Mouse (Mus musculus): ENCODE results near the gene Rab11fip3. TPM values are rescaled to one million over a fixed set of nuclear protein-coding genes. Genes with fewer than 3 reads are reported as not detected.

The Rab11fip3 gene
- total RNA-seq, 2 experiments from 2014 or later = 108 to 115 TPM

DNA sequence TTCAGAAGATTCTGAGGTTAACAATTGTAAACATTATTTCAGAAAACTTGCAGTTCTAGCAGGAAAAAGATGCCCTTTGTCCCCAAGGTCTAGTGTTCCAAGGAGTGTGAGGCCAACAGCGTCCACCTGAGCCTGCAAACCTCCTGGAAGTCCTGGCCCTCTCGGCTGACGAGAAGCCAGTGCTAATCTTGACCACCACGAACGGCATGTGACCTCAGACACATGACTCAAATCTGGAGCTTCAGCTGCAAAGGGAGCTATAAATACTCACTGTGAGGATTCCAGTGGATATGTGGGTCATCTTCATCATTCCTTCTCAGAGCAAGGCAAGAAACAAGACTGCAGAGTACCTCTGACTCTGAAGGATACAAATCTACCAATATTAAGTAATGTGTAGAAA lies 51.4 kb downstream of the Rab11fip3 start:
- no peak overlapping the region for H3K4me3 ChIP-seq
- H3K27ac ChIP-seq = peak overlapping the region; percentile 83
- TF ChIP-seq CTCF (conservative IDR thresholded peaks at IDR 0.05) = no peak
- no peak for DNase-seq (ENCODE audit: low spot score in 2 of 2)

DNA sequence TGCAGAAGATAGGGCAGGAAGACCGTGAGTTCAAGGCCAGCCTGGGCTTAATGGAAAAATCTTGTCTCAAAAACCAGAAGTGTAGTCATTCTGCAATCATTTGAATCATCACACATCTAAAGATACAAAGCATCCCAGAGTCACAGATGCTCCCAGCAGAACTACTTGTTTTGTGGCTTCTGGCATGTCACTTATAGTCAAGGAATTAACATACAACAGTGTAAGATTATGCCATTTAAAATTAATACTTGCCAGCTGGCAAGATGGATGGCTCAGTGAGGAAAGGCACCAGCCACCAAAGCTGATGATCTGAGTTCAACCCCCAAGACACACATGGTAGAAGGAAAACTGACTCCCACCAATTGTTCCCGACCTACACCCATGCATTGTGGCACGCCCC lies 52.3 kb downstream of the Rab11fip3 start:
- DNase-seq (ENCODE audit: low spot score in 2 of 2) = peak; percentile 35 to 71
- no peak for TF ChIP-seq CTCF (conservative IDR thresholded peaks at IDR 0.05)

DNA sequence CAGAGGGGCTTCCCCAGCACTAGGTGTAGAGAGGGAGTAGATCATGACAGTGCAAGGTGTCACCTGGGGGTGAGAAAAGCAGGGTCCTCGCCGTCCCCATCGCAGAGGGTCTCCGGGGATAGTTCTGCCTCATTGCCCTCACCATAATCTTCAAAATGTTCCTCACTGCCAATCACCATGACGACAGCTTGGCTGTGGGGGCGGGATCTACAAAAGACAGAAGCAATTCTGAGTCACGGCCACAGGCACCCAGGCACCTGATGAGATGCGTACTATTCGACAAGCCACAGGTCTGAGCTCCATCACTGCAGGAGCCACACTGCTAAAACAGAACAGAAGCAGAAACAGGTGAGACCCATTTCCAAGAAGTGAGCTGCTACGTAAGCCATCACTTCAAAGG lies 55.6 kb downstream of the Rab11fip3 start:
- peak overlapping the region; percentile 87 for H3K27ac ChIP-seq
- TF ChIP-seq CTCF (conservative IDR thresholded peaks at IDR 0.05) = no peak
- no peak overlapping the region for H3K4me3 ChIP-seq
- DNase-seq (ENCODE audit: low spot score in 2 of 2) = peak; percentile 75 to 79

More for the DNA sequence above, 52.3 kb downstream of the Rab11fip3 start:
- Histone ChIP-seq H3K27ac (peak overlapping the region; percentile 83), H3K4me3 (no peak overlapping the region)

DNA sequence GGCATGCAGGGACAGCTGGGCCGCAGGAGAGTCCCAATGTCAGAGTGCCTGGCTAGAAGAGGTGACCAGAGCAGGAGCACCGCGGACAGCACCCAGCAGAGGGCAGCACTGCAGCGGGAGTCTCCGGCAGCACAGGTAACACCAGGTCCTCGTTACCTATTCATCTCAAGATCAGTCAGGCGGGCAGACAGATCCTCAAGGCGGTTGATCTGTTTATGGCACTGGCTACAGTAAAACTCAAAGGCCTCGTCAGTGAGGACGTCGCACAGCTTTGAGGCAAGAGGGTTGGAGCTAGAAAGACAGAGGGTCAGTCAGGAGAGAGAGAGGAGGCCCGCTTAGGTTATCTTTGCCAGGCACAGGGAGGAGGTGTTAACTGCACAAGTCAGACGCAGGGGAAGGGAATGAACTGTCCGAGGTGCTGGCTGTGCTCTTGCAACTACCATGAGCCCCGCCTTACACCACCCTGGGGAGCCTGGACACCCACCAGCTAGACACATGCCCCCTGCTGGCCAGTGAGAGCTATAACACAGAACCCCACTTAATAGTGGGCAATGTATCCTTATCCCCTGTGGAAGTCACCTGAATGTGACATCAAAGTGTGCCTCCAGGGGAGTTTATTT lies 57.4 kb downstream of the Rab11fip3 start:
- peak; percentile 76 for TF ChIP-seq CTCF (conservative IDR thresholded peaks at IDR 0.05)
- peak overlapping the region; percentile 57; the same call in 1 of the 2 replicates for H3K27ac ChIP-seq
- H3K4me3 ChIP-seq = no peak overlapping the region
- peak; percentile 46 to 67 for DNase-seq (ENCODE audit: low spot score in 2 of 2)

DNA sequence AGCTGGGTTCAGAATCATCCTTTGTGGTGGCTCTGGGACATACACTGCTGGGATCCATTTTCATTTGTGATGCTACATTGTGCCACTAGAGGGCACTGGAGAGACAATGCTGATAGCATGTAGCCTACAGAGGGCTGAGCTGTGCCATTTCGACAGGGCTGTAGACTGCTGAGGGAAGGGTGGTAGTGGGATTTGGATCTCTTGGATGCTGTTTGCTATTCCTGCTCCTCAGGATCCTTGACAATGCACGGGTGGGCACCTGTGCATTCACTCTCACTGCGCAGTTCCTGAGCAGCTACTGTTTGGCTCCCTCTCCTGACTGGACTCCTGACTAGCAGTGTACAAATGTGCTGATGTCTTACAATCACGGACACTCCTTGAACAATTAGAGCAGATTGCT lies 59.8 kb downstream of the Rab11fip3 start:
- peak; percentile 98 for TF ChIP-seq CTCF (conservative IDR thresholded peaks at IDR 0.05)
- peak; percentile 75 to 88 for DNase-seq (ENCODE audit: low spot score in 2 of 2)
- peak overlapping the region; percentile 36; the same call in 1 of the 2 replicates for H3K27ac ChIP-seq
- no peak overlapping the region for H3K4me3 ChIP-seq

DNA sequence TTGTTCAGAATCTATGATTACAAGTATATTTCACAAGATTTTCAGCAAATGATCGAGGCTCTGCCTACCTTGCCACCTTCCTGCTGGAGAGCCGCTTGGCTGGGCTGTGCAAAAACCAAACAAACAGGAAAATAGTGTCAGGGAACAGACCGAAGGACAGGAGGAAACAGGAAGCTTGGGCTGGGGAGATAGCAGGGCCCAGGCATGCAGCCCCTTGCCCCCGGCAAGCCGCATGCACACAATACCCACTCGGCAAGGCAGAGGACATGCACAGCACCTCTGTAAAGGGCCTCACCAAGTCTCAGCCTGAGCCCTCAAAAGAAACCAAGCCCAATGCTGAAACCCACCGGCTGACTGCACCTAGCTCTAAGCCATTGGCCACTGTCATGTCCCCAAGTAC lies 60.6 kb downstream of the Rab11fip3 start:
- Histone ChIP-seq H3K4me3 (no peak overlapping the region), H3K27ac (peak overlapping the region; percentile 36; the same call in 1 of the 2 replicates)
- no peak for DNase-seq (ENCODE audit: low spot score in 2 of 2)
- TF ChIP-seq CTCF (conservative IDR thresholded peaks at IDR 0.05) = no peak

DNA sequence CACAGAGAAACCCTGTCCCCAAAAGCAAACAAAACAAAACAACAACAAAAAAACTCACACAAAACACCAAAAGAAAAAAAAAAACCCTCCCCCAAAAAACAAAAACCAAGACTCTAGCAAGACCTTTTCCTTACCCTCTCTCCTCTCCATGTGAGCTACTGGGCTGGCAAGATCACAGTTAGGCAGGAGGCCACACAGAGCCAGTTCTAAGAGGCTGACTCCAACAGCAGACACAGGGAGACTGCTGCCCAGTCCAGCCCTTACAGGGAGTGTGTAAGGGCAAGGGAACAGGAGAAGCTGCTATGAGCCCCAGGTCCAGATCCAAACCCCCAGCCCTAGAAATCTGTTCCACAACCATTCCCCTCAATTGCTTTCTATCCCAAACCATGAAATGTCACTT lies 61.0 kb downstream of the Rab11fip3 start:
- Histone ChIP-seq H3K4me3 (no peak overlapping the region), H3K27ac (no peak overlapping the region)
- TF ChIP-seq CTCF (conservative IDR thresholded peaks at IDR 0.05) = no peak
- DNase-seq (ENCODE audit: low spot score in 2 of 2) = no peak

DNA sequence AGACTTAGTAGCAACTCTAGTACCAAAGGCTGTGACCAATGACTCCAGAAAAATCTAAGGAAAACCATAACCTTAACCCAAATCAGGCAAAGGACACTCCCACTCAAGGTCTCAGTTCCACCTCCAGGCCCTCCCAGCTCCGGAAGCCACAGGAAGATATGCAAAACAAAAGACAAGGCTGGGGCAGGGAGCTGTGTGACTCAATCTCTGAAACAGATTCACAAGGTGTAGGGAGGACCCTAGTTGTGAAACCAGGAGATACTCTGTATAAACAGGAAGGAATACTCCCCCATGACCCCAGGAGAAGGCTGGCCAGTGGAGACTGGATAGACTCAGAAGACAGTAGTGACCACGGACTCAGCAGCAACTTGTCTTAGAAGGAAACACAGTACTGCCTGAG lies 61.7 kb downstream of the Rab11fip3 start:
- no peak overlapping the region for H3K27ac ChIP-seq
- no peak for DNase-seq (ENCODE audit: low spot score in 2 of 2)

DNA sequence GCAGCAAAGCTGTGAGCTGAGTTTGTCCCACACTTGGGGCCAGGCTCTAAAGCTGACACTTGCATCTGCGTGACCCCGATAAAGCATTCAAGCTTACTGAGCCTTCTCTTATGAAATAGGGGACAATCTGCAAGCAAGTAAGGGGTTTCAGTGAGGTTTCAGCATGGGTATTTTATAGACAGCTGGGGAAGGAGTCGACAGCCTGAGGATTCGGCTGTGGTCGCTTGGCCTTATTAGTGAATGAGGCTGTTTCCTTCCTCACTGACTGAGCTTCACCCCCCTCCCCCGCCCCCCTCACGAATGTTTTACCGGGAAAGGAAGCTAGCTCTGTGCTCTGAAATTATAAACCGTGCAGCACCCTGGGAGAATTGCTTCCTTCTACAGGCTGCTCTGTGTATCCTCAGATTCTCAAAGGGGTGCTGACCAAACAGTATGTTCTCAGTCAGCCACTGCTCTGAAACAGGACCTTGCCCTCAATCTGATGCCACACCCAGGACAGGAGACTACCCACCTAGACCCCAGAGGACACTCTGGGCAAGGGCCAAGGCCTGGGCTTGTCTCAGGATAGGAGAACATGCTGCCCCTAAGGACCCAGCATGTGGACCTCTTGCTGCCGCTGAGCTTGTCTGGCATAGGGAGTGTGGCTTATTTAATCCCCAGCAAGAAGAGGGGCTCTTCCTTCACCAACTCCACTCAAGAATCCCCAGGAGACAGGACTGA lies 63.5 kb downstream of the Rab11fip3 start:
- TF ChIP-seq CTCF (conservative IDR thresholded peaks at IDR 0.05) = no peak
- DNase-seq (ENCODE audit: low spot score in 2 of 2) = no peak
- Histone ChIP-seq H3K27ac (no peak overlapping the region), H3K4me3 (no peak overlapping the region)

More for the DNA sequence above, 61.7 kb downstream of the Rab11fip3 start:
- no peak for TF ChIP-seq CTCF (conservative IDR thresholded peaks at IDR 0.05)
- H3K4me3 ChIP-seq = no peak overlapping the region

DNA sequence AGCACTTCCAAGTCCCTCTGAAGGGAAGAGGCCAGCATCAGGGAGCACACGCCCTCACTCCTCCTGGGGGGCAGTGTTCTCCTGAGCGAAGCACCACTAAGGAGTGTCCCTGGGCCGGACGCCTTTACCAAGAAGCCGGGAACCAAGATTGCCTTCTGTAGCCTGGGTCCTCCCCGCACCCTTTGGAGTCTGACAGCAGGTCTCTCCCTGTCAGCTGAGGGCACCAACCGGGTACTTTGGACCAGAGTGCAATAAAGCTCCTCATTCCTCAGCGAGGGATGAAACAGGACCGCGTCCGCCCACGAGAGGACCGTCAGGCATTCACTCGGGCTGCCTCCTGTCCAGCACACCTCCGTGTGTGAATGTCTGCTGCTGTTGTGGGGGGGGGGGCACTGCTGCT lies 64.6 kb downstream of the Rab11fip3 start:
- no peak for TF ChIP-seq CTCF (conservative IDR thresholded peaks at IDR 0.05)
- H3K27ac ChIP-seq = no peak overlapping the region
- no peak for DNase-seq (ENCODE audit: low spot score in 2 of 2)
- no peak overlapping the region for H3K4me3 ChIP-seq

DNA sequence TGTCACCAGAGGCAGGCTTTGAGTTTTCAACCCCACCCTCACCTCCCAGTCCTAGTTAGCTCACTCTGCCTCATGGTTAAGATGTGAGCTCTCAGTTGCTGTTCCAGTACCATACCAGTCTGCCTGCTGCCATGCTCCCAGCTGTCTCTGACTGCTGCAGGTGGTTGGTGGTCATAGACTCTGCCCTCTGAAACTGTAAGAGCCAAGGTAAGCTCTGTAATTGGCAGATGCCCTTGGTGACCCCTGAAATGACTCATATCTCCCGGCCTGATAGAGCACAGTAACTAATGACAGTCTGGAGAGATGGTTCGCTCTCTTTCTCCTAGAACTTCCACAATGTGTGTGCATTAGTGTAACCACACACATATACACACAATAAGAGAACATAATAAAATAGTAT lies 65.5 kb downstream of the Rab11fip3 start:
- no peak for TF ChIP-seq CTCF (conservative IDR thresholded peaks at IDR 0.05)
- DNase-seq (ENCODE audit: low spot score in 2 of 2) = no peak

DNA sequence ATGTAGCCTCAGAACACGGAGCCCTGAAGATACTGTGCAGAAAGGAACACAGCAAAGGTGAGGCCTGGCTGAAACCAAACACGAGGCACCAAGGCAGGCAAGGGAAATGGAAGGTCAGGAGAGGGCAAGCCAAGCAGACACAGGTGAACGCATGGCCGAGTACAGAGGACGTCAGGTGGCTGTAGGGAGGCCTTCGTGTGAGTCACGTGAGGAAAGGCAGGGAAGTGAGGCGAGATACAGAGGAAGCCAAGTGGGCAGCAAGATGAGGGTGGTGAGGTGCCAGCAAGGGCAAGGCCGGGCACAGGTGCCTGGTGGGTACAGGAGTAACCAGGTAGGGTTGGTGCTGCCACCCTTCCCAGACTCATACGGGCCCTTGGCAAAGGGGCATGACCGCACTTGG lies 70.9 kb downstream of the Rab11fip3 start:
- DNase-seq (ENCODE audit: low spot score in 2 of 2) = no peak
- Histone ChIP-seq H3K4me3 (no peak overlapping the region), H3K27ac (no peak overlapping the region)
- TF ChIP-seq CTCF (conservative IDR thresholded peaks at IDR 0.05) = no peak

More for the DNA sequence above, 65.5 kb downstream of the Rab11fip3 start:
- H3K27ac ChIP-seq = no peak overlapping the region
- no peak overlapping the region for H3K4me3 ChIP-seq

DNA sequence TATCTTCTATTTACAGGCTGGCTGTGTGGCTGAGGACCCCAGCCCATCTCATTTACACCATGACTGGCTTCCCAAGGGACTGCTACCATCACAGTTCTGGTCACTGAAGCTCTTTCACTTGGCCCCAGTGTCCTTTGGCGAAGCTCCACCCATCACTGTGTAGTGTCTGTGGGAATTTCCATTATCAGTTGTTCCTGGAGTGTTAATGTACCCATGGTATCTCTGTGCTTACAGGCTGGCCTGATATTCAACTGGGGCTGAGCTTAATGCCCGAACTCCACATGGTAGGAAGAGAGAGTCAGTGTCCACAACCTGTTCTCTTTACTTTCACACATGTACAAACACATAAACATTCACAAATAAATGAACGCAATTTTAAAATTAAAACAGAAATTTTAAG lies 75.9 kb downstream of the Rab11fip3 start:
- no peak for TF ChIP-seq CTCF (conservative IDR thresholded peaks at IDR 0.05)
- Histone ChIP-seq H3K27ac (no peak overlapping the region), H3K4me3 (no peak overlapping the region)
- no peak for DNase-seq (ENCODE audit: low spot score in 2 of 2)

DNA sequence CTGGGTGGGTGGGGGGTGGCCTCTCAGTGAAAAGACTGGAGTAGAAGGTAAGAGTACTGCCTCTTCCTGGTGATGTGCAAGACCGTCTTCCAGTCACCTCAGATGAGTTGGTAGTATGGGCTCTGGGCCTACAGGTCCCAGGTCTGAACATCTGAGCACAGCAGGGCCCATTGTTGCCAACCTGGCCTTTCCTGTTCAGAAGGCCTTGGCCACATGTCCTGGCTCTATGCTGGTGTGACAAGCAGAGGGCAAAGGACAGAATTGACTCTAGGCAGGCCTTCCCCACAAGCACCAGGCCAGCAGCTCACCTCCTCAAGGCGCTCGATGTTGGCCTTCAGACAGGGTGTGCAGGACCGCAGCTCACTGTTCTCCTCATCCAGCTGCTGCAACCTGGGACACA lies 77.1 kb downstream of the Rab11fip3 start:
- DNase-seq (ENCODE audit: low spot score in 2 of 2) = no peak
- no peak overlapping the region for H3K4me3 ChIP-seq
- no peak overlapping the region for H3K27ac ChIP-seq
- TF ChIP-seq CTCF (conservative IDR thresholded peaks at IDR 0.05) = no peak
